Mouse (Mus musculus) liver, embryonic 15.5 days (tissue): ENCODE results near the gene Ssc5d. TPM values are rescaled to one million over a fixed set of nuclear protein-coding genes. Genes with fewer than 3 reads are reported as not detected.
A peak's percentile ranks its signal among the peaks of the same experiment; 100 is the strongest.

Source experiments
- ATAC-seq: fragments of 200-750 bp; cut with Nextera tagmentation; 2 replicates; pipeline ENCODE4 v1.8.0; 2017; ENCODE audit warnings: moderate number of reproducible peaks, mild to moderate bottlenecking, moderate library complexity; ENCODE audit not compliant: insufficient read depth
- H3K27ac ChIP-seq: fragments of 300-500 bp; sonication (generic); replicated peaks from 2 replicates; pipeline ENCODE4 v1.5.1; 2015; ENCODE audit warnings: mild to moderate bottlenecking, inconsistent platforms
- H3K27me3 ChIP-seq: fragments of 300-500 bp; sonication (generic); 2 replicates; pipeline ENCODE4 v1.6.1; 2015; ENCODE audit warnings: mild to moderate bottlenecking, inconsistent platforms
- H3K36me3 ChIP-seq: fragments of 300-500 bp; sonication (generic); replicated peaks from 2 replicates; pipeline ENCODE4 v1.6.1; 2015; ENCODE audit warnings: moderate library complexity, mild to moderate bottlenecking, inconsistent platforms
- H3K4me1 ChIP-seq: fragments of 300-500 bp; sonication (generic); replicated peaks from 2 replicates; pipeline ENCODE4 v1.6.1; 2015; ENCODE audit warnings: inconsistent platforms
- H3K4me2 ChIP-seq: fragments of 300-500 bp; sonication (generic); 2 replicates; pipeline ENCODE4 v1.6.1; 2015; ENCODE audit warnings: moderate library complexity, mild to moderate bottlenecking, inconsistent platforms
- H3K4me3 ChIP-seq: fragments of 300-500 bp; sonication (generic); replicated peaks from 2 replicates; pipeline ENCODE4 v1.5.1; 2015; ENCODE audit warnings: mild to moderate bottlenecking, inconsistent platforms
- H3K9ac ChIP-seq: fragments of 300-500 bp; sonication (generic); 2 replicates; pipeline ENCODE4 v1.6.1; 2015; ENCODE audit warnings: moderate library complexity, mild to moderate bottlenecking, inconsistent platforms
- H3K9me3 ChIP-seq: fragments of 300-500 bp; sonication (generic); replicated peaks from 2 replicates; pipeline ENCODE4 v1.6.1; 2016; ENCODE audit warnings: inconsistent platforms
- WGBS: fragments of 180-500 bp; shearing (Covaris S2); methylation state at CpG from one replicate; pipeline ENCODE4 v1.1.7; 2015; ENCODE audit warnings: mixed read lengths; ENCODE audit not compliant: insufficient replicate concordance; 5-methylcytosine and 5-hydroxymethylcytosine counted together
- polyA plus RNA-seq: library from polyadenylated mRNA; unstranded; fragments of >200 nt; fragmentation: Nextera tagmentation; extraction: Ambion mirVana; gene quantifications from 2 replicates; pipeline ENCODE4 v1.2.1, GENCODE M21; 2015

Gene Ssc5d
- polyA plus RNA-seq, 1 experiment from 2014 or later = 0.15 TPM

DNA sequence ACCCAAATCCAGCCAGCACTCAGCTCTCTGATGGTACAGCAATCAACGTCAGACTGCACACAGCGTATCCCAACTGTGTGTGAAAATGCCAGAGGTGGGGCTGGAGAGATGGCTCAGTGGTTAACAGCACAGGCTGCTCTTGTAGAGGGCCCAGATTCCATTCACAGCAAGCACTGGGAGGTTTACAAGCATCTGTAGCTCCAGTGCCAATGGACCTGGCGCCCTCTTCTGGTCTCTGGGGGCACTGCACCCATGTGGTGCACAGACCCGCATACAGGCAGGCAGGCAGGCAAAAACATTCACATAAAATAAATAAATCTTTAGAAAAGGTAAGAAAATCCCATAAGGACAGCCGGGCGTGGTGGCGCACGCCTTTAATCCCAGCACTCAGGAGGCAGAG, 24.4 kb upstream of the Ssc5d start:
- Histone ChIP-seq H3K4me1 (peaks cover 22% of the 10 kb centered on the region), H3K9ac (no peak overlapping the region), H3K4me3 (peak overlapping the region; percentile 47; the same call in 1 of the 2 replicates), H3K9me3 (no peaks in the 10 kb centered on the region), H3K4me2 (0 out of 2 replicates have a peak overlapping the region, but pooled peaks have one; percentile 69), H3K36me3 (no peaks in the 10 kb centered on the region), H3K27ac (no peak overlapping the region), H3K27me3 (no peaks in the 10 kb centered on the region)
- ATAC-seq = no peak
- whole genome bisulfite sequencing = 54% methylated on average over 8 of the region's 8 CpGs

DNA sequence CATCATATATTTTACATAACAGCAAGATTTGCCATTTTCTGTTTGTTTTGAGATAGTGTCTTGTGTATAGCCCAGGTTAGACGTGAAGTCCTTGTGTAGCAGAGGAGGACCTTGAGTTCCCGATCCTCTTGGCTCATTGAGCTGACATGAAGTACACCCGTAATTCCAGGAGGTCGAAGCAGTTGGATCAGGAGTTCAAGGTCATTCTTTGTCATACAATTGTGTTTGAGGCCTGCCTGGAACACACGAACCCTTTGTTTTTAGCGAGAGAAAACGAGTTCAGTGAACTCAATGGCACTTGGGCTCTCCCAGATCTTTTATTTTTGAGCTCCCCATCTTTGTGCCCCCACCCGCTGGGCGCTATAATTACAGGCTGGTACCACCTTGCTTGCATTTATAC, 23.2 kb upstream of the Ssc5d start:
- no peaks in the 10 kb centered on the region for H3K27me3 ChIP-seq
- no peaks in the 10 kb centered on the region for H3K9me3 ChIP-seq
- H3K9ac ChIP-seq = no peak overlapping the region
- H3K4me2 ChIP-seq = no peak overlapping the region
- H3K36me3 ChIP-seq = no peaks in the 10 kb centered on the region
- WGBS = 71% methylated on average over 9 of the region's 9 CpGs
- no peak overlapping the region for H3K4me3 ChIP-seq
- H3K4me1 ChIP-seq = peaks cover 22% of the 10 kb centered on the region
- no peak overlapping the region for H3K27ac ChIP-seq
- ATAC-seq = no peak

GRCm38 (mm10) chr7:4906466-4906950, 19.1 kb upstream of the Ssc5d start, which contains the start of gene Gm36210:
Gm36210 (minus strand) TSS chr7:4906516.
- no peak within 1 kb of the TSS for H3K4me3 ChIP-seq
- H3K4me1 ChIP-seq = no peaks in the 10 kb centered on the region
- no peaks in the 10 kb centered on the region for H3K9me3 ChIP-seq
- H3K27me3 ChIP-seq = peaks cover 7% of the 10 kb centered on the region; the same call in 1 of the 2 replicates
- H3K27ac ChIP-seq = no peak within 1 kb of the TSS
- WGBS = 65% methylated on average over 10 of the region's 10 CpGs
- H3K36me3 ChIP-seq = no peaks in the 10 kb centered on the region
- no peak for ATAC-seq
- no peak within 1 kb of the TSS for H3K9ac ChIP-seq
- H3K4me2 ChIP-seq = no peak within 1 kb of the TSS

DNA sequence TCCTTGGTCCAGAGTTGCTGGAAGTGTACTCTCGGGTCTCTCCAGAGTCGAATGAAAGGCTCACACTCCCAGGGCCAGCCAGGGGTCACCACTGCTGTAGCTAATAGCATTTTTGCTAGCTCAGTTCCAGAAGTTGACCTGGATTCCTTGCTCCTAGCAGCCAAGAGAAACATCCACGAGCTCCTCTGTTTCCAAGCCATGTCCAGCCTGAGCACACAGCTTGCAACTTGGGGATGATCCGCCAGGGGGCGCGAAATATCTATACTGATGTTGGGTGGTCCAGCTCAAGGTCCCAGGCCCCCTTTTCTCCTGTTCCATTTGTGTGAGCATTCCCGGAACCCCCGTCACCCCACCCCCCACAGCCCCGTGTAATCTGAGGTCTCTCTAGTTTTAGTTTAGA, 14.0 kb upstream of the Ssc5d start:
- Histone ChIP-seq H3K36me3 (no peaks in the 10 kb centered on the region), H3K27ac (no peak overlapping the region), H3K4me1 (peaks cover 18% of the 10 kb centered on the region), H3K9ac (no peak overlapping the region), H3K27me3 (peaks cover 7% of the 10 kb centered on the region; the same call in 1 of the 2 replicates), H3K9me3 (no peaks in the 10 kb centered on the region), H3K4me3 (no peak overlapping the region), H3K4me2 (no peak overlapping the region)
- WGBS = 39% methylated on average over 9 of the region's 9 CpGs
- no peak for ATAC-seq

GRCm38 (mm10) chr7:4912248-4912647, 13.3 kb upstream of the Ssc5d start:
- no peak overlapping the region for H3K27ac ChIP-seq
- 56% methylated on average over 5 of the region's 5 CpGs for WGBS
- H3K27me3 ChIP-seq = peaks cover 7% of the 10 kb centered on the region; the same call in 1 of the 2 replicates
- no peak overlapping the region for H3K9ac ChIP-seq
- no peaks in the 10 kb centered on the region for H3K9me3 ChIP-seq
- H3K4me1 ChIP-seq = peaks cover 25% of the 10 kb centered on the region
- 0 out of 2 replicates have a peak, but pooled peaks cover under 1% of the 10 kb centered on the region for H3K36me3 ChIP-seq
- H3K4me2 ChIP-seq = no peak overlapping the region
- ATAC-seq = no peak
- H3K4me3 ChIP-seq = no peak overlapping the region

DNA sequence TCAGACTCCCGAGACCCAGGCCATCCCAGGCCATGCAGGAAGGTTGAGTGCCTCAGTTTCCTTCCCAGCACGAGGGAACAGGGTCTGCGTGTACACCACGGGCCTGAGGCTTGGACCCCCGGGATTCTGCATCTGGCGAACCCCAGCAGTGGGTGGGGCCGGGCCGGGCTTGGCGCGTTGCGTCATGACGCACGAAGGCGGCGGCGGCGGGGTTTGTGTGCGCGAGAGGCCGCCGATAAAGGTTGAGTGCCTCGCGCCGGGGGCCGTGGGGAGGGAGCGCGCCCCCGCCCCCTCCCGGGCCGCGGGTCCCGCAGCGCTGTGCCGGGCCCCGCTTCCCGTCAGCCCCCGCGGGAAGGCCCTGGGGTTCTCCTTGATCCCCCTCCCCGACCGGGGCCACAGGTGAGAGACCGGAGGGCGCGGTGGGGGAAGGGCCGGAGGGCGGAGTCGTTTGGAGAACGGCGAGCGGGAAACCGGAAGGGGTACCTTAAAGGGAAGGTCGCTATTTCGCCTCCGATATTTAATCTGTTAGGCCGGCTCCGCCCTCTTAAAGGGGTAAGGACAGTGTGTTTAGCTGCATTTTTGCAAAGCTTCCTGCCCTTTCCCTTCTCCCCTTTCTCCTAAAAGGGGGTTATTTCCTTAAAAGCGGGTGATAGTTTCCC, 10.4 kb upstream of the Ssc5d start, which contains the start of gene Zfp628:
Zfp628 (plus strand) TSS at position 211 of the 659 bp plus-strand sequence.
- Histone ChIP-seq H3K9ac (peak within 1 kb of the TSS; percentile 93), H3K27ac (peak within 1 kb of the TSS; percentile 94), H3K9me3 (no peaks in the 10 kb centered on the region), H3K27me3 (peaks cover 6% of the 10 kb centered on the region; the same call in 1 of the 2 replicates), H3K4me2 (peak within 1 kb of the TSS; percentile 72), H3K4me1 (peaks cover 26% of the 10 kb centered on the region), H3K4me3 (peak within 1 kb of the TSS; percentile 92), H3K36me3 (peaks cover 27% of the 10 kb centered on the region)
- peak; percentile 88 for ATAC-seq
- WGBS = under 1% methylated on average over 56 of the region's 56 CpGs

DNA sequence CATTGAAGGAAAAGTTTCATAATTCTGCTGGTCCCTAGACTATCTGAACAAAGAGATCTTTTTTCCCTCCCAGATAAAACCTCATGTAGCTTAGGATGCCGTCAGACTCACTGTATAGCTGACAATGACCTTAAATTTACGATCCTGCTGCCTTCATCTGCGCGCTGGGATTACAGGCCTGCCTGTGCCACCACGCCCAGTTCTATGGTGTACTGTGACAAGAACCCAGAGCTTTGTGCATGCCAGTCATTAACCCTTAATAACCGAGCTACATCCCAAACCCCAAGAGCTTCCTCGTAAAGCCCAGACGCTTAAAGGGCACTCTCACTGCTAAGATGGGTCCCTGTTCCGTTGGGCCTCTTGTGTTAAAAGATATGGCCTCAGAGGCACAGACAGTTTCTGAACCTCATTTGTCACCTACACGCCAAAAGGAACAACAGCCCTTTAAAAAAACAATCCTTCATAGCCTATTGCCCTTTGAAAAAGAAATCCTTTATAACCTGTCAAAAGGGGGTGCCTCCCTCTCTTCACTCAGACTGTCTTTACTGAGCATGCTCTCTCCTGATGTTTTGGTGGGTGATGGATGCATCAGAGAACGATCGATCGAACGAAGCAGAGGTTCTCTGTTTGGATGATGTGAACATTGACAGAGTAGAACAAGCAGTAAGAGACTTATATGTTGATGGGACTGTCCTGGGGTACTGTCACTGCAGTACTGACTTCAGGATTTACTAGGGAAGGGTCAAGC, 9.7 kb upstream of the Ssc5d start:
- H3K36me3 ChIP-seq = peaks cover 35% of the 10 kb centered on the region
- WGBS = 22% methylated on average over 14 of the region's 14 CpGs
- peak overlapping the region; percentile 94 for H3K27ac ChIP-seq

GRCm38 (mm10) chr7:4917494-4917893, 8.1 kb upstream of the Ssc5d start:
- H3K36me3 ChIP-seq = peaks cover 36% of the 10 kb centered on the region

More for the DNA sequence above, 9.7 kb upstream of the Ssc5d start:
- peaks cover 28% of the 10 kb centered on the region for H3K4me1 ChIP-seq
- H3K4me3 ChIP-seq = peak overlapping the region; percentile 92
- H3K4me2 ChIP-seq = peak overlapping the region; percentile 72
- H3K27me3 ChIP-seq = no peaks in the 10 kb centered on the region
- ATAC-seq = peak; percentile 53
- H3K9ac ChIP-seq = peak overlapping the region; percentile 93
- no peaks in the 10 kb centered on the region for H3K9me3 ChIP-seq

DNA sequence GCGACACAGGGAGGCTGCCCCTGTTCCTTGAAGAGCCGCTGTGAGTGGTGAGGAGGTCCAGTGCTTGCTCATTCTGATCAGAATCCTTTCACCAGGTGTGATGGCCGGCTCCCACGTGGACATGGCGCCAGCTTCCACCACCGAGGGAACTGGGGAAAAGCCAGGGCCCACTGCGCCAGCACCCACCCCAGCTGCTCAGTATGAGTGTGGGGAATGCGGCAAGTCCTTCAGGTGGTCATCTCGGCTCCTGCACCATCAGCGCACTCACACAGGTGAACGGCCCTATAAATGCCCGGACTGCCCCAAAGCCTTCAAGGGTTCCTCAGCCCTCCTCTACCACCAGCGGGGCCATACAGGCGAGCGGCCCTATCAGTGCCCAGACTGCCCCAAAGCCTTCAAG, 6.9 kb upstream of the Ssc5d start:
- Histone ChIP-seq H3K9ac (no peak overlapping the region), H3K27me3 (peaks cover 24% of the 10 kb centered on the region), H3K27ac (no peak overlapping the region), H3K4me2 (no peak overlapping the region), H3K4me3 (no peak overlapping the region), H3K4me1 (peaks cover 50% of the 10 kb centered on the region), H3K9me3 (no peaks in the 10 kb centered on the region), H3K36me3 (peaks cover 36% of the 10 kb centered on the region)
- no peak for ATAC-seq
- WGBS = 87% methylated on average over 15 of the region's 15 CpGs

More at GRCm38 (mm10) chr7:4917494-4917893, 8.1 kb upstream of the Ssc5d start:
- Histone ChIP-seq H3K9me3 (no peaks in the 10 kb centered on the region), H3K4me3 (no peak overlapping the region), H3K9ac (no peak overlapping the region), H3K4me1 (peaks cover 39% of the 10 kb centered on the region), H3K27me3 (peaks cover 12% of the 10 kb centered on the region), H3K27ac (no peak overlapping the region), H3K4me2 (no peak overlapping the region)
- ATAC-seq = no peak
- 71% methylated on average over 2 of the region's 2 CpGs for WGBS

DNA sequence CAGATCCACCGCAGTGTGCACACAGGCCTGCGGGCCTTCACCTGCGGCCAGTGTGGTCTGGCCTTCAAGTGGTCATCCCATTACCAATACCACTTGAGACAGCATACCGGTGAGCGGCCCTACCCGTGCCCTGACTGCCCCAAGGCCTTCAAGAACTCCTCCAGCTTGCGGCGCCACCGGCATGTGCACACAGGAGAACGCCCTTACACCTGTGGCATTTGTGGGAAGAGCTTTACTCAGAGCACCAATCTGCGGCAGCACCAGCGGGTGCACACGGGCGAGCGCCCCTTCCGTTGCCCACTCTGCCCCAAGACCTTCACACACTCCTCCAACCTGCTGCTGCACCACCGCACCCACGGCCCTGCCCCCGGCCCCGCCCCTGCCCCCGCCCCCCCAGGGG, 6.5 kb upstream of the Ssc5d start:
- Histone ChIP-seq H3K4me3 (no peak overlapping the region), H3K9ac (no peak overlapping the region), H3K27ac (no peak overlapping the region), H3K36me3 (peaks cover 36% of the 10 kb centered on the region), H3K4me1 (peaks cover 54% of the 10 kb centered on the region), H3K4me2 (no peak overlapping the region), H3K27me3 (peaks cover 28% of the 10 kb centered on the region), H3K9me3 (no peaks in the 10 kb centered on the region)
- ATAC-seq = no peak
- WGBS = 86% methylated on average over 21 of the region's 21 CpGs

DNA sequence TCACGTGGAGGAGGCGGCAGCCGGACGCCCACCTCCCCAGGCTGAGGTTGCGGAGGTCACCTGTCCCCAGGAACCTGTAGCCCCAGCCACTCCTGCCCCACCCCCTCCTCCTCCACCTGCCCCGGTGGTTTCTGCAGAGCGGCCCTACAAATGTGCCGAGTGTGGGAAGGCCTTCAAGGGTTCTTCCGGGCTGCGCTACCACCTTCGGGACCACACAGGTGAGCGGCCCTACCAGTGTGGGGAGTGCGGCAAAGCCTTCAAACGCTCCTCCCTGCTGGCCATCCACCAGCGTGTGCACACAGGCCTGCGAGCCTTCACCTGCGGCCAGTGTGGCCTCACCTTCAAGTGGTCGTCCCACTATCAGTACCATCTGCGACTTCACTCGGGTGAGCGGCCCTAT, 5.6 kb upstream of the Ssc5d start:
- no peak overlapping the region for H3K4me2 ChIP-seq
- peaks cover 36% of the 10 kb centered on the region for H3K36me3 ChIP-seq
- H3K4me3 ChIP-seq = no peak overlapping the region
- no peak overlapping the region for H3K9ac ChIP-seq
- peaks cover 37% of the 10 kb centered on the region for H3K27me3 ChIP-seq
- no peaks in the 10 kb centered on the region for H3K9me3 ChIP-seq
- ATAC-seq = no peak
- peaks cover 48% of the 10 kb centered on the region for H3K4me1 ChIP-seq
- no peak overlapping the region for H3K27ac ChIP-seq
- 84% methylated on average over 21 of the region's 21 CpGs for WGBS
